Mouse (Mus musculus): ENCODE measurements around the gene Vipas39.
"Not testable (repeated sequence)": the region's sequence is repeated elsewhere in the genome, so short reads cannot be mapped to it uniquely, and the experiment has no call there.

Vipas39 gene

GRCm38 (mm10) chr12:87266827-87267603 is 959 bp upstream of the Vipas39 start:
- no peak for DNase-seq

- no peak for DNase-seq
Observed at GRCm38 (mm10) chr12:87265444-87265843, 612 bp downstream of the Vipas39 start.

GRCm38 (mm10) chr12:87260562-87260961 is 5.5 kb downstream of the Vipas39 start:
- no peak for DNase-seq

GRCm38 (mm10) chr12:87256629-87257028 is 9.4 kb downstream of the Vipas39 start:
- DNase-seq = no peak

- no peak for DNase-seq
Observed at GRCm38 (mm10) chr12:87253878-87254277, 12.2 kb downstream of the Vipas39 start.

- no peak for DNase-seq
Observed at GRCm38 (mm10) chr12:87250161-87250560, 15.9 kb downstream of the Vipas39 start.

- DNase-seq = no peak
Observed at GRCm38 (mm10) chr12:87238632-87239031, 27.4 kb downstream of the Vipas39 start, which contains the start of gene Noxred1. Noxred1 (minus strand) TSS chr12:87238732.

GRCm38 (mm10) chr12:87236882-87237483 is 29.1 kb downstream of the Vipas39 start:
- no peak for DNase-seq

GRCm38 (mm10) chr12:87230379-87230895 is 35.6 kb downstream of the Vipas39 start:
- DNase-seq = no peak

GRCm38 (mm10) chr12:87229633-87230032 is 36.4 kb downstream of the Vipas39 start:
- DNase-seq = no peak

- DNase-seq = no peak
Observed at GRCm38 (mm10) chr12:87226801-87227200, 39.3 kb downstream of the Vipas39 start.

GRCm38 (mm10) chr12:87224950-87225349 is 41.1 kb downstream of the Vipas39 start:
- no peak for DNase-seq

- DNase-seq = no peak
Observed at GRCm38 (mm10) chr12:87219362-87219761, 46.7 kb downstream of the Vipas39 start.

GRCm38 (mm10) chr12:87217596-87217995 is 48.5 kb downstream of the Vipas39 start:
- DNase-seq = no peak

GRCm38 (mm10) chr12:87216053-87216452 is 50.0 kb downstream of the Vipas39 start:
- DNase-seq = no peak

GRCm38 (mm10) chr12:87212844-87213606 is 53.0 kb downstream of the Vipas39 start:
- DNase-seq = no peak

GRCm38 (mm10) chr12:87205789-87206188 is 60.3 kb downstream of the Vipas39 start:
- DNase-seq = not testable (repeated sequence)

- no peak for DNase-seq
Observed at GRCm38 (mm10) chr12:87201694-87202093, 64.4 kb downstream of the Vipas39 start.

- peak; percentile 89 for DNase-seq
Observed at GRCm38 (mm10) chr12:87199973-87200586, 66.0 kb downstream of the Vipas39 start, which contains the start of gene Tmed8. Tmed8 (minus strand) TSS chr12:87200454.

- DNase-seq = peak; percentile 48
Observed at GRCm38 (mm10) chr12:87199206-87199972, 66.7 kb downstream of the Vipas39 start, which contains the start of gene Samd15. Samd15 (plus strand) TSS chr12:87199723.

GRCm38 (mm10) chr12:87198792-87199191 is 67.3 kb downstream of the Vipas39 start:
- no peak for DNase-seq

GRCm38 (mm10) chr12:87196310-87196709 is 69.7 kb downstream of the Vipas39 start:
- no peak for DNase-seq

Measured in kidney, postnatal 14 days (tissue).